Mouse (Mus musculus): ENCODE measurements at regions not wholly inside any gene's neighbourhood (a gene's known extent, or its start where the extent isn't known, plus 50 kb on each side); places are given as distances from the start of the nearest gene placed in this dataset.

DNA sequence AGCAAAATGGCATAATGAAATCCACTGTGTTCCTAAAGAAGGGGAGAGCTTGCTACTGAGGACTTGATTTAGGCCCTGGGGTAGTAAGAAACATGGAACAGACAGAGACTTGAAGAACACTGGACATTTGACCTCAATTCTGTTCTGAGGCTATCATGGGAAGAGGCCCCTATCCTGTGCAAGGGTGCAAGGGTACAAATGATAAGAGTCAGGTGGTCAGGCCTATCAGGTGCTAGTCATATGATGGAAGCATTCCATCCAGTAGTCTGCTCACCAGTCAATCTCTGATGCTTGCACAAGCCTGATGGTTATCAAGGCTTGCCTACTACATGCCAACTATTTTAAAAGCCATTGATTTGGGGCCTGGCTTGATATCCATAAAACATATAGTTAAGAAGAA lies 420.6 kb upstream of the Tshz3 start:
- Histone ChIP-seq H3K4me3 (ENCODE audit: control insufficient read depth in 1 of 2, insufficient read depth in 1 of 2, low read depth in 2 of 2, low read length in 2 of 2) (no peak overlapping the region), H3K4me1 (ENCODE audit: control insufficient read depth in 1 of 2, insufficient read depth in 2 of 2, low read length in 2 of 2) (no peaks in the 10 kb centered on the region), H3K79me2 (ENCODE audit: control insufficient read depth, insufficient read depth, low read length, poor library complexity) (no peaks in the 10 kb centered on the region), H3K9ac (ENCODE audit: control insufficient read depth, low read depth, low read length, poor library complexity, severe bottlenecking) (no peak overlapping the region), H3K27me3 (ENCODE audit: control insufficient read depth in 1 of 2, insufficient read depth in 2 of 2, low read length in 2 of 2) (no peaks in the 10 kb centered on the region), H3K27ac (ENCODE audit: control insufficient read depth, low read depth, low read length) (no peak overlapping the region), H3K36me3 (ENCODE audit: control insufficient read depth in 1 of 2, insufficient read depth in 2 of 2, low read length in 2 of 2) (no peaks in the 10 kb centered on the region), H3K9me3 (replicated peaks; ENCODE audit: insufficient read depth, low read length) (no peaks in the 10 kb centered on the region)
- TF ChIP-seq NELFE (IDR thresholded peaks at IDR 0.05; ENCODE audit: low read depth, low read length) (no peak), UBTF (IDR thresholded peaks at IDR 0.05; ENCODE audit: borderline replicate concordance, insufficient read depth, low read depth, low read length) (no peak), RAD21 (IDR thresholded peaks at IDR 0.05; ENCODE audit: low read depth, low read length) (no peak), E2F4 (IDR thresholded peaks at IDR 0.05; ENCODE audit: borderline replicate concordance, low read depth, low read length) (no peak), KAT2A (conservative IDR thresholded peaks at IDR 0.05; ENCODE audit: low read depth, low read length) (no peak), TCF12 (IDR thresholded peaks at IDR 0.05; ENCODE audit: low read depth, low read length) (no peak), CHD1 (IDR thresholded peaks at IDR 0.05; ENCODE audit: low read depth, low read length) (no peak), MAFK (IDR thresholded peaks at IDR 0.05; ENCODE audit: borderline replicate concordance, low read depth, low read length) (no peak), MEF2A (IDR thresholded peaks at IDR 0.05; ENCODE audit: extremely low read depth, insufficient replicate concordance, low read depth, low read length, poor library complexity, severe bottlenecking) (no peak), RCOR1 (IDR thresholded peaks at IDR 0.05; ENCODE audit: low read depth, low read length) (no peak), ETS1 (IDR thresholded peaks at IDR 0.05; ENCODE audit: low read depth, low read length) (no peak), MXI1 (IDR thresholded peaks at IDR 0.05; ENCODE audit: low read depth, low read length) (no peak), TBP (IDR thresholded peaks at IDR 0.05; ENCODE audit: low read depth, low read length) (no peak), ZC3H11A (IDR thresholded peaks at IDR 0.05; ENCODE audit: low read depth, low read length) (no peak), TAL1 (IDR thresholded peaks at IDR 0.05; ENCODE audit: low read length) (no peak), MAX (IDR thresholded peaks at IDR 0.05; ENCODE audit: low read length) (no peak)
- no peak for DNase-seq (ENCODE audit: low read depth, low spot score)

DNA sequence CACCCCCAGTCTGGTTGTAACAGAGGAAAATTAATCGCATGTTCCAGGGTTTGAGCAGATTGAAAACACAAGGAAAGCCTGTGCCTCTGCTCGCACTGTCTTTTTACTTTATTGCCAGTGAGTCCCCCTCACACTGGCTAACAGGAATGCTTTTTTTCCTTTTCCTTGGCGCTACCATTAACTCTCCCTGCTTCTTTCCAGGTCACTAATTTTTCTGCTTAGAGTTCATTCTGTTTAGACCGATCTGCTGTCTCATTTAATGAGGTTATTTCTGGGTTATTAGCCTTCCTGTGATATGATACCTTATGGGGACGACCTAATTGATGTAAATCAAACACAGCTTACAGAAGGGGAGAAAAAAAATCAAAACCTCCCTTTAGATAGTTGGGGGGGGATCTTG lies 429.0 kb upstream of the Tshz3 start:
- no peaks in the 10 kb centered on the region for H3K27me3 ChIP-seq (ENCODE audit: control insufficient read depth in 1 of 2, insufficient read depth in 2 of 2, low read length in 2 of 2)
- H3K4me1 ChIP-seq (ENCODE audit: control insufficient read depth in 1 of 2, insufficient read depth in 2 of 2, low read length in 2 of 2) = no peaks in the 10 kb centered on the region
- H3K4me3 ChIP-seq (ENCODE audit: control insufficient read depth in 1 of 2, insufficient read depth in 1 of 2, low read depth in 2 of 2, low read length in 2 of 2) = no peak overlapping the region
- H3K27ac ChIP-seq (ENCODE audit: control insufficient read depth, low read depth, low read length) = no peak overlapping the region
- H3K36me3 ChIP-seq (ENCODE audit: control insufficient read depth in 1 of 2, insufficient read depth in 2 of 2, low read length in 2 of 2) = no peaks in the 10 kb centered on the region
- H3K9ac ChIP-seq (ENCODE audit: control insufficient read depth, low read depth, low read length, poor library complexity, severe bottlenecking) = no peak overlapping the region
- no peaks in the 10 kb centered on the region for H3K79me2 ChIP-seq (ENCODE audit: control insufficient read depth, insufficient read depth, low read length, poor library complexity)
- no peak for DNase-seq (ENCODE audit: low read depth, low spot score)
- TF ChIP-seq TAL1 (IDR thresholded peaks at IDR 0.05; ENCODE audit: low read length) (no peak), E2F4 (IDR thresholded peaks at IDR 0.05; ENCODE audit: borderline replicate concordance, low read depth, low read length) (no peak), JUND (IDR thresholded peaks at IDR 0.05; ENCODE audit: low read depth, low read length) (no peak), MEF2A (IDR thresholded peaks at IDR 0.05; ENCODE audit: extremely low read depth, insufficient replicate concordance, low read depth, low read length, poor library complexity, severe bottlenecking) (no peak)
- no peaks in the 10 kb centered on the region for H3K9me3 ChIP-seq (replicated peaks; ENCODE audit: insufficient read depth, low read length)
